Mouse (Mus musculus) layer of hippocampus, adult 18-20 months (tissue): ENCODE data around the gene Traf3ip1. TPM values are rescaled to one million over a fixed set of nuclear protein-coding genes. Genes with fewer than 3 reads are reported as not detected.

Source experiments
- DNase-seq, 2 experiments: peaks; one replicate each; pipeline ENCODE4 v3.0.0; 2022; ENCODE audit warnings: low spot score in 2 of 2
- total RNA-seq, 2 experiments: library from RNA; stranded (reverse); gene quantifications; 2 replicates each; pipeline ENCODE4 v1.2.3; 2021

Traf3ip1 gene
- total RNA-seq, 2 experiments from 2014 or later = 14.3 to 14.6 TPM

- no peak for DNase-seq
Measured at GRCm38 (mm10) chr1:91577883-91578517, 83.6 kb downstream of the Traf3ip1 start.

Other genes starting within 250 kb of the Traf3ip1 start
- gene Ube2f, start 244.3 kb upstream of the Traf3ip1 start, total RNA-seq = 10 to 100 TPM; 45.8 to 48.8 TPM
- 10 to 100 TPM; 18.0 to 22.3 TPM for gene Scly, start 196.3 kb upstream of the Traf3ip1 start, total RNA-seq
- under 1 TPM in 1 of 2 experiments, not detected in 1; 0.07 TPM for gene Espnl, start 172.6 kb upstream of the Traf3ip1 start, total RNA-seq
- under 1 TPM in 1 of 2 experiments, not detected in 1; 0.10 TPM for gene Klhl30, start 143.6 kb upstream of the Traf3ip1 start, total RNA-seq
- not detected for gene Erfe, start 128.2 kb upstream of the Traf3ip1 start, total RNA-seq
- gene Ilkap, start 95.8 kb upstream of the Traf3ip1 start, total RNA-seq = 10 to 100 TPM; 62.3 to 63.0 TPM
- 10 to 100 TPM; 13.1 to 16.4 TPM for gene Hes6, start 80.6 kb upstream of the Traf3ip1 start, total RNA-seq
- gene Per2, start 35.3 kb upstream of the Traf3ip1 start, total RNA-seq = 10 to 100 TPM; 32.2 to 35.2 TPM
- 10 to 100 TPM; 39.9 to 43.5 TPM for gene Asb1, start 45.9 kb downstream of the Traf3ip1 start, total RNA-seq